Mouse (Mus musculus) urinary bladder, postnatal 36 days (tissue): ENCODE measurements around the gene Zfp366.

Experiments
- DNase-seq, 2 experiments: peaks; one replicate each; pipeline ENCODE4 v3.0.0; 2022; ENCODE audit warnings: low spot score in 2 of 2, mixed read lengths in 1 of 2

Gene Zfp366

GRCm38 (mm10) chr13:99225374-99226240 is 41.0 kb downstream of the Zfp366 start:
- no peak for DNase-seq

GRCm38 (mm10) chr13:99226809-99227208 is 42.2 kb downstream of the Zfp366 start:
- DNase-seq: no peak

- no peak for DNase-seq
These were observed 43.0 kb downstream of the Zfp366 start for GRCm38 (mm10) chr13:99227456-99228250.

GRCm38 (mm10) chr13:99228821-99229570 is 44.4 kb downstream of the Zfp366 start:
- no peak for DNase-seq

- no peak for DNase-seq
These were observed 45.2 kb downstream of the Zfp366 start for GRCm38 (mm10) chr13:99229641-99230494.

GRCm38 (mm10) chr13:99230495-99230868 is 45.9 kb downstream of the Zfp366 start:
- no peak for DNase-seq

- no peak for DNase-seq
These were observed 48.7 kb downstream of the Zfp366 start for GRCm38 (mm10) chr13:99233333-99233732.

GRCm38 (mm10) chr13:99233956-99234355 is 49.3 kb downstream of the Zfp366 start:
- DNase-seq: no peak

- DNase-seq: no peak
These were observed 51.0 kb downstream of the Zfp366 start for GRCm38 (mm10) chr13:99235428-99236210.

- no peak for DNase-seq
These were observed 51.6 kb downstream of the Zfp366 start for GRCm38 (mm10) chr13:99236222-99236621.

GRCm38 (mm10) chr13:99237122-99237521 is 52.5 kb downstream of the Zfp366 start:
- DNase-seq: no peak

GRCm38 (mm10) chr13:99237841-99238216 is 53.2 kb downstream of the Zfp366 start:
- no peak for DNase-seq

GRCm38 (mm10) chr13:99238217-99239160 is 53.9 kb downstream of the Zfp366 start:
- DNase-seq: peak; percentile 27 to 58

GRCm38 (mm10) chr13:99239161-99239530 is 54.5 kb downstream of the Zfp366 start:
- DNase-seq: no peak

GRCm38 (mm10) chr13:99239741-99240140 is 55.1 kb downstream of the Zfp366 start:
- DNase-seq: no peak

- DNase-seq: no peak
These were observed 57.4 kb downstream of the Zfp366 start for GRCm38 (mm10) chr13:99241984-99242383.

GRCm38 (mm10) chr13:99242895-99243294 is 58.3 kb downstream of the Zfp366 start:
- DNase-seq: no peak

GRCm38 (mm10) chr13:99243831-99244230 is 59.2 kb downstream of the Zfp366 start:
- DNase-seq: no peak

- DNase-seq: no peak
These were observed 59.8 kb downstream of the Zfp366 start for GRCm38 (mm10) chr13:99244471-99244870.
